Mouse (Mus musculus): ENCODE results near the gene Lcmt2. TPM values are rescaled to one million over a fixed set of nuclear protein-coding genes. Genes with fewer than 3 reads are reported as not detected.

The Lcmt2 gene
- total RNA-seq (2021): 1 to 10 TPM; 7.0 to 9.4 TPM

GRCm38 (mm10) chr2:121140018-121140882 lies at the start of gene Lcmt2, which contains the start of gene Adal:
Lcmt2 (minus strand) TSS chr2:121140653.
Adal (plus strand) TSS chr2:121140428.
- DNase-seq (ENCODE audit: low spot score in 2 of 2): peak; percentile 94 to 95
- intact Hi-C loops (cut with DNase I): no loop called here

GRCm38 (mm10) chr2:121188530-121188929 lies 48.1 kb upstream of the Lcmt2 start:
- intact Hi-C loops (cut with DNase I): no loop called here

GRCm38 (mm10) chr2:121184142-121184541 lies 43.7 kb upstream of the Lcmt2 start:
- intact Hi-C loops (cut with DNase I): no loop called here

More at GRCm38 (mm10) chr2:121188530-121188929, 48.1 kb upstream of the Lcmt2 start:
- DNase-seq (ENCODE audit: low spot score in 2 of 2): no peak

GRCm38 (mm10) chr2:121183431-121183830 lies 43.0 kb upstream of the Lcmt2 start:
- DNase-seq (ENCODE audit: low spot score in 2 of 2): no peak
- intact Hi-C loops (cut with DNase I): no loop called here

More at GRCm38 (mm10) chr2:121184142-121184541, 43.7 kb upstream of the Lcmt2 start:
- no peak for DNase-seq (ENCODE audit: low spot score in 2 of 2)

- intact Hi-C loops (cut with DNase I): no loop called here
- DNase-seq (ENCODE audit: low spot score in 2 of 2): no peak
Measured at GRCm38 (mm10) chr2:121178828-121179479, 38.5 kb upstream of the Lcmt2 start.

GRCm38 (mm10) chr2:121170980-121171742 lies 30.7 kb upstream of the Lcmt2 start, which contains the start of gene Zscan29:
Zscan29 (minus strand) TSS chr2:121171125.
- intact Hi-C loops (cut with DNase I): loop anchor here (5.0 kb wide), 1 partner anchor 126 kb away; no protein-coding TSS in a partner anchor
- DNase-seq (ENCODE audit: low spot score in 2 of 2): peak; percentile 85 to 87

- intact Hi-C loops (cut with DNase I): loop anchor here (5.0 kb wide), 1 partner anchor 127 kb away; no protein-coding TSS in a partner anchor
- no peak for DNase-seq (ENCODE audit: low spot score in 2 of 2)
Measured at GRCm38 (mm10) chr2:121170481-121170971, 30.1 kb upstream of the Lcmt2 start, which contains the start of gene Tubgcp4. Tubgcp4 (plus strand) TSS chr2:121170654.

GRCm38 (mm10) chr2:121169902-121170301 lies 29.4 kb upstream of the Lcmt2 start:
- DNase-seq (ENCODE audit: low spot score in 2 of 2): peak; percentile 11 to 18
- intact Hi-C loops (cut with DNase I): loop anchor here (5.0 kb wide), 1 partner anchor 127 kb away; no protein-coding TSS in a partner anchor

GRCm38 (mm10) chr2:121169173-121169572 lies 28.7 kb upstream of the Lcmt2 start:
- intact Hi-C loops (cut with DNase I): no loop called here
- no peak for DNase-seq (ENCODE audit: low spot score in 2 of 2)

- DNase-seq (ENCODE audit: low spot score in 2 of 2): no peak
- intact Hi-C loops (cut with DNase I): no loop called here
Measured at GRCm38 (mm10) chr2:121153100-121153499, 12.6 kb upstream of the Lcmt2 start.

GRCm38 (mm10) chr2:121149679-121150078 lies 9.2 kb upstream of the Lcmt2 start:
- intact Hi-C loops (cut with DNase I): no loop called here
- no peak for DNase-seq (ENCODE audit: low spot score in 2 of 2)

GRCm38 (mm10) chr2:121142415-121142814 lies 2.0 kb upstream of the Lcmt2 start:
- no peak for DNase-seq (ENCODE audit: low spot score in 2 of 2)
- intact Hi-C loops (cut with DNase I): no loop called here

- no peak for DNase-seq (ENCODE audit: low spot score in 2 of 2)
- intact Hi-C loops (cut with DNase I): no loop called here
Measured at GRCm38 (mm10) chr2:121141216-121142035, 973 bp upstream of the Lcmt2 start.

GRCm38 (mm10) chr2:121139266-121140017 lies 1.0 kb downstream of the Lcmt2 start:
- intact Hi-C loops (cut with DNase I): no loop called here
- DNase-seq (ENCODE audit: low spot score in 2 of 2): peak; percentile 3 to 4

GRCm38 (mm10) chr2:121137371-121137770 lies 3.1 kb downstream of the Lcmt2 start:
- intact Hi-C loops (cut with DNase I): no loop called here
- no peak for DNase-seq (ENCODE audit: low spot score in 2 of 2)

GRCm38 (mm10) chr2:121132822-121133221 lies 7.6 kb downstream of the Lcmt2 start:
- intact Hi-C loops (cut with DNase I): no loop called here
- DNase-seq (ENCODE audit: low spot score in 2 of 2): no peak

GRCm38 (mm10) chr2:121128865-121129620 lies 11.4 kb downstream of the Lcmt2 start:
- intact Hi-C loops (cut with DNase I): no loop called here
- DNase-seq (ENCODE audit: low spot score in 2 of 2): no peak

All from left cerebral cortex, postnatal 36 days (tissue).